Mouse (Mus musculus): ENCODE measurements around the gene Smok3c.

DNA sequence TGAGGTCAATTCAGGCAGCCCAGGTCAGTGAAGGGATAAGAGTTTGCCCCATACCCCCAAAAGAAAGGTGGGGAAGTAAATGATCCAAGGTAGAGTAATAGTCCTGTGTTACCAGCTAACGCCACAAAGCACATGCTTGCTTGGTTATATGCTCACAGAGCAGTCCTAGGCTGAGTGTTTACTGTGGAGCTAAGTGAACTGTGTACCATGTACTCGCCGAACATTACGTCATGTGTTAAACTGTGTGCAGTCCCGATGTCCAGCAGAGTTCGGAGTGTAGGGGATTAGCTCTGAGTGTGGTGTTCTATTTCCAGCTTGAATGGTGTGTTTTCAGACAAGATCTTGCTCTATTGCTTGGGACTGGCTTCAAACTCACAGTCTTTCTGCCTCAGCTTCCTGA, 41.5 kb downstream of the Smok3c start:
- no peak for TF ChIP-seq CTCF (IDR thresholded peaks at IDR 0.05)
- no peak for TF ChIP-seq POLR2A (IDR thresholded peaks at IDR 0.05; ENCODE audit: insufficient read depth, low read depth, low read length)
